Mouse (Mus musculus) forebrain, embryonic 12.5 days (tissue): Measurements from ENCODE around the gene Ilvbl. TPM values are rescaled to one million over a fixed set of nuclear protein-coding genes. Genes with fewer than 3 reads are reported as not detected.
"Not testable (repeated sequence)": the region's sequence is repeated elsewhere in the genome, so short reads cannot be mapped to it uniquely, and the experiment has no call there.

Source experiments
- ATAC-seq: fragments of 200-750 bp; cut with Nextera tagmentation; 2 replicates; pipeline ENCODE4 v1.8.0; 2017; ENCODE audit warnings: moderate TSS enrichment; ENCODE audit not compliant: low FRiP score
- H3K27ac ChIP-seq: fragments of 300-500 bp; sonication (generic); 2 replicates; pipeline ENCODE4 v1.5.1; 2016; ENCODE audit warnings: mild to moderate bottlenecking
- H3K27me3 ChIP-seq: fragments of 300-500 bp; sonication (generic); 2 replicates; pipeline ENCODE4 v1.6.1; 2016; ENCODE audit warnings: mild to moderate bottlenecking
- H3K36me3 ChIP-seq: fragments of 300-500 bp; sonication (generic); replicated peaks from 2 replicates; pipeline ENCODE4 v1.6.1; 2016; ENCODE audit warnings: mild to moderate bottlenecking
- H3K4me1 ChIP-seq: fragments of 300-500 bp; sonication (generic); 2 replicates; pipeline ENCODE4 v1.6.1; 2016
- H3K4me2 ChIP-seq: fragments of 300-500 bp; sonication (generic); 2 replicates; pipeline ENCODE4 v1.6.1; 2016; ENCODE audit warnings: mild to moderate bottlenecking, moderate library complexity
- H3K4me3 ChIP-seq: fragments of 300-500 bp; sonication (generic); replicated peaks from 2 replicates; pipeline ENCODE4 v1.5.1; 2016; ENCODE audit warnings: mild to moderate bottlenecking
- H3K9ac ChIP-seq: fragments of 300-500 bp; sonication (generic); 2 replicates; pipeline ENCODE4 v1.6.1; 2016; ENCODE audit warnings: mild to moderate bottlenecking
- H3K9me3 ChIP-seq: fragments of 300-500 bp; sonication (generic); 2 replicates; pipeline ENCODE4 v1.6.1; 2016
- WGBS: fragments of 180-500 bp; shearing (Covaris S2); methylation state at CpG from one replicate; pipeline ENCODE4 v1.1.7; 2016; 5-methylcytosine and 5-hydroxymethylcytosine counted together
- polyA plus RNA-seq: library from polyadenylated mRNA; unstranded; fragments of >200 nt; fragmentation: Nextera tagmentation; extraction: Ambion mirVana; gene quantifications from 2 replicates; pipeline ENCODE4 v1.2.1, GENCODE M21; 2016

Gene Ilvbl
- polyA plus RNA-seq, 1 experiment from 2014 or later = 39.3 TPM

GRCm38 (mm10) chr10:78592856-78593379, 18.8 kb downstream of the Ilvbl start:
- Histone ChIP-seq H3K9me3 (no peaks in the 10 kb centered on the region), H3K9ac (no peak overlapping the region), H3K4me1 (peaks cover 16% of the 10 kb centered on the region), H3K27ac (no peak overlapping the region), H3K27me3 (0 out of 2 replicates have a peak, but pooled peaks cover 4% of the 10 kb centered on the region), H3K4me3 (no peak overlapping the region), H3K36me3 (peaks cover 14% of the 10 kb centered on the region), H3K4me2 (no peak overlapping the region)
- 81% methylated on average over 4 of the region's 4 CpGs for WGBS
- ATAC-seq = no peak

GRCm38 (mm10) chr10:78593736-78594135, 19.6 kb downstream of the Ilvbl start:
- ATAC-seq = no peak
- Histone ChIP-seq H3K4me1 (peaks cover 16% of the 10 kb centered on the region), H3K9me3 (no peaks in the 10 kb centered on the region), H3K27ac (no peak overlapping the region), H3K27me3 (0 out of 2 replicates have a peak, but pooled peaks cover 4% of the 10 kb centered on the region), H3K9ac (no peak overlapping the region), H3K4me2 (no peak overlapping the region), H3K36me3 (peaks cover 10% of the 10 kb centered on the region), H3K4me3 (no peak overlapping the region)
- WGBS = 89% methylated on average over 5 of the region's 5 CpGs

DNA sequence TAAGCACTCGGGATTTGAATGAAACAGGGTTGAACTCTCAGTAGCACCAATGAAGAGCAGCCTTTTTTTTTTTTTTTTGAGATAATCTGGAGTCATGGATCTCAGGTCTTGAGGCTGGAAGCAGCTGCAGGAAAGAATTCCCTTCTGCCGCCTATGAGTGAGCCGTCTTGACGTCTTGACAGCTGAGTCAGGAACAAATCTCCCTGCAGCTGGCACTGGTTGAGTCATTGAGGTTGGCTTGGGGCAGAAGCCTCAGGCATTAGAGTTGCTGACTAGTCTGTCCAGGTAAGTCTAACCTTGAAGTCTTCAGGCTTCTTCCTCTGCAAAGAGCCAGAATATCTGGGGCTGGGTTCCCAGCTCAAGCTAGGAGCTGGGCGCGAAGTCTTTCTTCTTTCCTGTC, 20.0 kb downstream of the Ilvbl start:
- Histone ChIP-seq H3K9me3 (no peaks in the 10 kb centered on the region), H3K36me3 (peaks cover 6% of the 10 kb centered on the region), H3K27ac (no peak overlapping the region), H3K27me3 (0 out of 2 replicates have a peak, but pooled peaks cover 4% of the 10 kb centered on the region), H3K9ac (no peak overlapping the region), H3K4me2 (no peak overlapping the region), H3K4me3 (no peak overlapping the region), H3K4me1 (peaks cover 16% of the 10 kb centered on the region)
- ATAC-seq = no peak
- WGBS = 79% methylated on average over 6 of the region's 6 CpGs

GRCm38 (mm10) chr10:78594566-78594965, 20.4 kb downstream of the Ilvbl start:
- Histone ChIP-seq H3K4me3 (no peak overlapping the region), H3K27me3 (0 out of 2 replicates have a peak, but pooled peaks cover 4% of the 10 kb centered on the region), H3K27ac (no peak overlapping the region), H3K4me1 (peaks cover 16% of the 10 kb centered on the region), H3K4me2 (no peak overlapping the region), H3K36me3 (peaks cover 2% of the 10 kb centered on the region), H3K9ac (no peak overlapping the region), H3K9me3 (no peaks in the 10 kb centered on the region)
- ATAC-seq = no peak

DNA sequence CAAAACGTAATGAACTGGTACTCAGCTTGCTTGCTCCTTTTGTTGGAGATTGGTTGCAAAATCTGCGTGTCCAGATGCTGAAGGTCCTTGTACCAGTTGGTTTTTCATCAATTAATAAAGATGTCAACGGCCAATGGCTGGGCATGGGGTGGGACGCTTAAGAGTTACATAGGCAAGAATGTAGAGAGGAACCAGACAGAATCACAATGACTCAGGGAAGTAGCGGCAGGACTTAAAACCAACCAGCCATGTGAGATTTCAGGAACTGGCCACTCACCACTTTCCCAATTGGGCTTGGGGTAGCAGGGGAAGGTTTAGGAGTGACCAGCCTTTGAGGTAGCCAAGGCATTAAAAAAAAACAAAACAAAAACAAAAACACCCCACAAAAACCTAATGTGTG, 25.7 kb downstream of the Ilvbl start:
- Histone ChIP-seq H3K27ac (no peak overlapping the region), H3K27me3 (no peaks in the 10 kb centered on the region), H3K4me2 (no peak overlapping the region), H3K4me3 (no peak overlapping the region), H3K9ac (no peak overlapping the region), H3K4me1 (no peaks in the 10 kb centered on the region), H3K36me3 (no peaks in the 10 kb centered on the region), H3K9me3 (no peaks in the 10 kb centered on the region)
- ATAC-seq = no peak
- WGBS = 91% methylated on average over 5 of the region's 5 CpGs

DNA sequence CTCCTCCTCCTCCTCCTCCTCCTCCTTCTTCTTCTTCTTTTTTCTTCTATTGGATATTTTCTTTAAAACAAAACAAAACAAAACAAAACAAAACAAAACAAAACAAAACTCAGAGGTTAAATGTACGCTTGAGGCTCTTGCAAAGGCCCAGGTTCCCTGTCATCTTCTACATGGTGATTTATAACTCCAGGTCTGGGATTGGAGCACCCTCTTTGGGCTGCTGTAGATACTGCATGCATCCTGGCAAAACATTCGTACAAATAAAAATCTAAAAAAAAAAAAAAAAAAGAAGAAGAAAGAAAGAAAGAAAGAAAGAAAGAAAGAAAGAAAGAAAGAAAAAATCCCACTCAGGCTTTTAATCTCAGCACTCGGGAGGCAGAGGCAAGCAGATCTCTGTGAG, 30.9 kb downstream of the Ilvbl start:
- WGBS = 47% methylated on average over 3 of the region's 3 CpGs
- no peak overlapping the region for H3K4me2 ChIP-seq
- no peak for ATAC-seq

DNA sequence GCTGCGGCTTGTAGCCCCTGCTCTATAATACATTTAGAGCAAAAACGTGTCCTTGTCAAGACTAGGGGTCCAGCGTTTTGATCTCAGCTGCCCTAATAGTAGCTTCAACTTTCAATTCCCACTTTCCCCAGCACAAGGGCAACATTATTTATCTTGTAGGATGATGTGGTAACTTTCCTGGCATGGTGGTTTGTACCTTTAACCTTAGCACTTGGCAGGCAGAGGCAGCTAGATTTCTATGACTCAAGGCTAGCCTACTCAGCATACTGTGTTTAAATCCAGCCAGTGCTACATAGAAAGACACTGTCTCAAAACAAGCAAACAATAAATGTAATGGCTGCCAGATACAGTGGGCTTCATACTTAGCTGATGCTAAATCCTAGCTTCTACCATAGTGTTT, 33.5 kb downstream of the Ilvbl start:
- ATAC-seq = no peak
- H3K9me3 ChIP-seq = no peaks in the 10 kb centered on the region
- no peak overlapping the region for H3K4me2 ChIP-seq
- H3K27me3 ChIP-seq = no peaks in the 10 kb centered on the region
- H3K36me3 ChIP-seq = no peaks in the 10 kb centered on the region
- no peak overlapping the region for H3K4me3 ChIP-seq
- no peak overlapping the region for H3K9ac ChIP-seq
- 84% methylated on average over 3 of the region's 3 CpGs for WGBS
- H3K4me1 ChIP-seq = no peaks in the 10 kb centered on the region
- H3K27ac ChIP-seq = no peak overlapping the region

More for the DNA sequence above, 30.9 kb downstream of the Ilvbl start:
- Histone ChIP-seq H3K27ac (no peak overlapping the region), H3K36me3 (no peaks in the 10 kb centered on the region), H3K9me3 (no peaks in the 10 kb centered on the region), H3K4me1 (no peaks in the 10 kb centered on the region), H3K27me3 (no peaks in the 10 kb centered on the region), H3K9ac (no peak overlapping the region), H3K4me3 (no peak overlapping the region)

GRCm38 (mm10) chr10:78617974-78618373, 43.8 kb downstream of the Ilvbl start, which contains the start of gene Olfr1357:
Gene Olfr1357 (minus strand): TSS chr10:78618074.
- WGBS = 94% methylated on average over 1 of the region's 1 CpGs
- Histone ChIP-seq H3K36me3 (no peaks in the 10 kb centered on the region), H3K27me3 (no peaks in the 10 kb centered on the region)

DNA sequence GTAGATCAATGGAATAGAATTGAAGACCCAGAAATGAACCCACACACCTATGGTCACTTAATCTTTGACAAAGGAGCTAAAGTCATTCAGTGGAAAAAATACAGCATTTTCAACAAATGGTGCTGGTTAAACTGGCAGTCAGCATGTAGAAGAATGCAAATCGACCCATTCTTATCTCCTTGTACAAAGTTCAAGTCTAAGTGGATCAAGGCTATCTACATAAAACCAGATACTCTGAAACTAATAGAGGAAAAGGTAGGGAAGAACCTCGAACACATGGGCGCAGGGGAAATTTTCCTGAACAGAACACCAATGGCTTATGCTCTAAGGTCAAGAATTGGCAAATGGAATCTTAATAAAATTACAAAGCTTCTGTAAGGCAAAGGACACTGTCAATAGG, 49.0 kb downstream of the Ilvbl start:
- 85% methylated on average over 3 of the region's 3 CpGs for WGBS
- not testable (repeated sequence) for ATAC-seq, H3K9ac ChIP-seq, H3K9me3 ChIP-seq, H3K27me3 ChIP-seq, H3K4me2 ChIP-seq, H3K4me3 ChIP-seq, H3K36me3 ChIP-seq, H3K4me1 ChIP-seq, H3K27ac ChIP-seq

More at GRCm38 (mm10) chr10:78617974-78618373, 43.8 kb downstream of the Ilvbl start, which contains the start of gene Olfr1357:
- H3K4me2 ChIP-seq = no peak within 1 kb of the TSS
- ATAC-seq = no peak
- no peak within 1 kb of the TSS for H3K9ac ChIP-seq
- no peaks in the 10 kb centered on the region for H3K4me1 ChIP-seq
- no peak within 1 kb of the TSS for H3K27ac ChIP-seq
- H3K4me3 ChIP-seq = no peak within 1 kb of the TSS
- no peaks in the 10 kb centered on the region for H3K9me3 ChIP-seq

GRCm38 (mm10) chr10:78630194-78630593, 56.0 kb downstream of the Ilvbl start:
- H3K27me3 ChIP-seq = no peaks in the 10 kb centered on the region
- H3K9me3 ChIP-seq = no peaks in the 10 kb centered on the region
- H3K4me3 ChIP-seq = no peak overlapping the region
- H3K4me2 ChIP-seq = no peak overlapping the region
- no peak overlapping the region for H3K9ac ChIP-seq
- no peak overlapping the region for H3K27ac ChIP-seq
- no peaks in the 10 kb centered on the region for H3K36me3 ChIP-seq
- no peak for ATAC-seq
- H3K4me1 ChIP-seq = no peaks in the 10 kb centered on the region
- 82% methylated on average over 4 of the region's 4 CpGs for WGBS

DNA sequence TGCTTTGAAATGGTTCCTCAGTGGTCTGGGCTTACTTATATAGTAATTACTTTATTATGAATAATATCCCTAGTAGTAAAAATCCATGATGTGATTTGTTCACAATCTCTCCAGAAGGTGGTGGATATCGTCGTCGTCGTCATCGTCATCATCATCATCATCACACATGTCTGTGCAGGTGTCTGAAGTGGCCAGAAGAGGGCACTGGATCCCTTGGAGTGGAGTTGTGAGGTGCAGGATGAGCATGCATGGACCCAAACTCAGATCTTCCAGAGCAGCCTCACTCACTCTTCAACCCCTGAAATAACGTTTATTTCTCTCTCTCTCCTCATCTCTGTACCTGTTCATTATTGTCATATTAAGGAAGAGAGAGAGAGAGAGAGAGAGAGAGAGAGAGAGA, 58.2 kb downstream of the Ilvbl start:
- no peak overlapping the region for H3K4me3 ChIP-seq
- H3K4me2 ChIP-seq = no peak overlapping the region
- no peaks in the 10 kb centered on the region for H3K9me3 ChIP-seq
- H3K36me3 ChIP-seq = no peaks in the 10 kb centered on the region
- H3K4me1 ChIP-seq = no peaks in the 10 kb centered on the region
- H3K27me3 ChIP-seq = no peaks in the 10 kb centered on the region
- peak; percentile 60; the same call in 1 of the 2 replicates for ATAC-seq
- no peak overlapping the region for H3K27ac ChIP-seq
- WGBS = 23% methylated on average over 6 of the region's 6 CpGs
- no peak overlapping the region for H3K9ac ChIP-seq
